Mouse (Mus musculus): Measurements from ENCODE around the gene Vill. TPM values are rescaled to one million over a fixed set of nuclear protein-coding genes. Genes with fewer than 3 reads are reported as not detected.

The Vill gene
- 1 to 10 TPM; 1.5 to 3.7 TPM for total RNA-seq (2021)

DNA sequence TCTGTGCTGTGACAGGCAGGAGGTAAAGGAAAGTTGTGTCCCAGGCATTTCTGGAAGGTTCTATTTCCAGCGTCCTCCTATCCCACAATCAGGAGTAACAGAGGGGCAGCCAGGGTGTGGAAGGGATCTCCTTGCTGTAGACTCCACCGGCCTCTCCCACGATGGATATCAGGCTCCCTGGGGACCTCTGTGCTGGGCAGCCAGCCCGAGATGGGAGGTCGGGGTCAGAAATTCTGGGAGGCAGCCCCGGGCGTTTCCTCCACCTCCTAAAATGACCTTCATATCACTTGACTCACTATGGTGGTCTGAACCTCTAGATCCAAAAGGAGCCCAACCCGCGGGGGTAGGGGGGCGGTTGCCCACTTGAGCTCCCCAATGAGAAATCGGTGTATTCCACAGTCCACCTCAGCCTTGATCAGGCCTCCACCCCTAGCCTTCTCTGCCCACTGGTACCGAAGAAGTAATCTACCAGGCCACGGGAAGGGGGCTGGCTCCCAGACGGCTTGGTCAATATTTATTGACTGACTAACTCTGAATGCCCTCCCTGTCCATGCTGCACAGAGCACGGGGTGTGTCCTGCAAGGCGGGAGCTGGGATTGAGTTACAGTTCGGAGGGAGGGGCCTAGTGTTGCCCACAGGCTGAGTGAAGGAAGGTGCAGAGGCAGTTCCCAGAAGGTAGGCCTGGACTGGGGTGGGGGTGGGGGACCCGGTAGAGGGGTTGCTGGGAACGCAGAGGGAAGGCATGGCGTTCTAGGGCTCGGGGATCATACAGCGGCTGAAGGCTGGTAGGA lies at the start of gene Vill:
Vill (plus strand) TSS at position 625 of the 791 bp plus-strand sequence.
- intact Hi-C loops (cut with DNase I) = no loop called here
- peak; percentile 36 to 40 for DNase-seq

DNA sequence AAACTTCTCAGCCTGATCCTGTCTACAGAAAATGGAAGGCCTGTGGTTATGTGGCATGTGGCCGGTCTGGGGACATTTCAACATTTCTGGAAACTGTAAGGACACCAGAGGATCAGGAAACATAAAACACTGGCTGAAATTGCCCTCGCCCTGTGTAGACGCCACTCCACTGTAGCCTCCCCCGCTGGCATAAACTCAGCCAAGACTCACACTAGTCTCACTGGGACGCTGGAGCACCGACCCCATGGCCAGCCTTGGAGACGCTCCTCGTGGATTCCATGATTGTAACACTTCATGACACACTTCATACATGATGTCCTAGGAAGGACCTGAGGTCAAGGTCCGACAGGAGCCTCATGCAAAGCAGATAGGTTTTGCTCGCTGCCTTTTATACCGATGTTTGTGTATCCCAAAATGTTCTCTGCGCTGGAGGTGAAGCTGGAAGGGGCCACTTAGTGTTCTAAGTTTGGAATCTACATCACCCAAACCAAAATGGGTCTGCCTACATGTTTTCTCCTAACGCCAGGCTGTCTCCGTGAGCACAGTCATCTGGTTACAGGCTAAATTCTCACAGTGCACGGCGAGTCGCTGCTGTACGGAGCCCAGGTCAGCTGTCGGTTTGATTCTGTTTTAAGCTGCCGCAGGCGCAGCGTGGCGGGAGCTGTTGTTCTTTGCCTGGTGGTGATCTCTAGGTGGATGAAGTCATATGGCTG lies 48.4 kb upstream of the Vill start:
- DNase-seq = no peak
- intact Hi-C loops (cut with DNase I) = loop anchor here (2.0 kb wide), 1 partner anchor 25 kb away; no protein-coding TSS in a partner anchor

GRCm38 (mm10) chr9:119004703-119005076 lies 47.9 kb upstream of the Vill start:
- no peak for DNase-seq
- intact Hi-C loops (cut with DNase I) = no loop called here

GRCm38 (mm10) chr9:119005303-119006029 lies 47.1 kb upstream of the Vill start:
- no peak for DNase-seq
- intact Hi-C loops (cut with DNase I) = no loop called here

DNA sequence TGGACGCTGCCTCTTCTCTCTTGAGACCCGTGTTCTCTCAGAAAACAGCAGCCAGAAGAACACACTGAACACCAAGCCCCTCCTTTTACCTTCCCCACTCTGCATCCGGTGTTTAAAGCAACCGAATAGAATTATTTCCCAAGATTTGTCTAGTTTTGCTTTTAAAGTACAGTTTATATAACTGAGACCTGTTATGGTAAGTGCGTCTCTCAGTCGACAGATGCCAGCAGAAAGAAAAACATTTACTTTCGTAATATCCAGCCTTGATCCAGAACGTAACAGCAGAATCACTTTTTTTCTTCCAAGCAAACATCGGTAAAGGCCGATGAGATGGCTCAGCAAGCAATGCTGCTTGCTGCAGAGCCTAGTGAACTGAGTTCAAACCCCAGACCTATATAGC lies 45.3 kb upstream of the Vill start:
- DNase-seq = no peak
- intact Hi-C loops (cut with DNase I) = no loop called here

- DNase-seq = no peak
- intact Hi-C loops (cut with DNase I) = no loop called here
Observed at GRCm38 (mm10) chr9:119008871-119009270, 43.7 kb upstream of the Vill start.

GRCm38 (mm10) chr9:119010156-119010710 lies 42.3 kb upstream of the Vill start:
- DNase-seq = no peak
- intact Hi-C loops (cut with DNase I) = no loop called here

DNA sequence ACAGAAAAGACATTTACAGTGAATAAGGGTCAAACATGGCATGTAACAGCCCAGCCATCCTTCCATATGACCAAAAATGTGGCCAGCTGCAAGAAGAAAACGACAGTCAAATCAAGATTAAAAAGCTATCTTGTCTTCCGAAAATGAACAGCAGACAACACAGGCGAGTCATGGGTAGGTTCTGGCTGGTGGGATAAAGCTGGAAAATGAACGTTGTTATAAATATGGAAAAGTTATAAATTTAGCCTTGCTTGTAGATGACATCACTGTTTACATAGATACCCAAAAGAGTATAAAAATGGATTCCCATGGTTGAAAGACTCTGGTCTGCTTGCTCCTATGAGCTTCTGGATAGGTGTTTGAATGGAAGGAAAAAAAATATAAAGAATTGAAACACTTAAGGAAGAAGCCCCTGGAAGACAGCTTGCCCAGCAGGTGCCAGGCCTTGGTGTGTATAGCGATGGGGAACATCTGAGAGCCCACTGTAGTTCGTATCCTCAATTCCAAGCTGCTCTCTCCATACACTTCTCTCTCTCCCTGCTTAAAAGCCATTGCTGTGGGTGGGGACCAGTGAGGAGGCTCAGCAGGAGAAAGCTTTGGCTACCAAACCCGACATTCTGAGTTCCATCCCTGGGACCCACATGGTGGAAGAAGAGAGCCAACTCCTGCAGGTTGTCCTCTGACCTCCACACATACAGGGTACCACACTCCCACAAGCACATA lies 35.6 kb upstream of the Vill start:
- no peak for DNase-seq
- intact Hi-C loops (cut with DNase I) = no loop called here

DNA sequence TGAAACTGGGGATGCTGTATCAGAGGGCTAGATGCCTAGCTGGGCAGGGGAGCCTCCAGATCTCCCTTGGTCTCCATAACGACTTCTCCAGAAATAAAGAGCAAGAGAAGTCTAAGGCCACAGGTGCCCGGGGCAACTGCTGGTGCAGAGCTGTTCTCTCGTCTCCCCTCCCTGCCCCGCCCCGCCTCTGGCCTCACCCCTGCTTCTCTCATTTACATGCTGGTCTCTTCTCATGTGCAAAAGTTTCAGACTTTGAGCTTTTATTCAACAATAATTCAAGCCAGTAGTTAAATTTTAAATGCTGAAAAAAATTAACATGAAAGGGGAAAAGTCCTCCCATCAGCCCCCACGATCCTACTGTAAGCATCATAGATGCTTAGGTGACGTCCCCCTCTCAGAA lies 30.8 kb upstream of the Vill start:
- no peak for DNase-seq
- intact Hi-C loops (cut with DNase I) = no loop called here

DNA sequence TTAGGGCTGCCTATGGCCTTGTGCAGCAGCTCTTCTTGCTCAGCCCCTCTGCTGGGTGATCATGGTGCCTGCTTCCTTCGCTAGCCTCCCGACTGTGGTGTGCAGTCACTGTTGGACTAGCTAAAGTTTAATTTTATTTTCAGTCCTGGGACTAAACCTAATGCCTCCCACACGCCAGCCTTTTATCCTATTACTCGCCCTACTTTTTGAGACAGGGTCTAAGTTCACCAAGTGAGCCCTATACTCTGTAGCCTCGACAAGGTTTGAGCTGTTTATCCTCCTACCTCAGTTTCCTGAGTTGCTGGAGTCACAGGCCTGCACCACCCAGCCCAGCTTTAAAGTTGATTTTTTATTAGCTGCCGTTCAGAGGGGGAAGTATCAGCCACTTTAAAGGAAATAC lies 27.3 kb upstream of the Vill start:
- no peak for DNase-seq
- intact Hi-C loops (cut with DNase I) = no loop called here

- no peak for DNase-seq
- intact Hi-C loops (cut with DNase I) = no loop called here
Observed at GRCm38 (mm10) chr9:119025832-119026331, 26.7 kb upstream of the Vill start.

DNA sequence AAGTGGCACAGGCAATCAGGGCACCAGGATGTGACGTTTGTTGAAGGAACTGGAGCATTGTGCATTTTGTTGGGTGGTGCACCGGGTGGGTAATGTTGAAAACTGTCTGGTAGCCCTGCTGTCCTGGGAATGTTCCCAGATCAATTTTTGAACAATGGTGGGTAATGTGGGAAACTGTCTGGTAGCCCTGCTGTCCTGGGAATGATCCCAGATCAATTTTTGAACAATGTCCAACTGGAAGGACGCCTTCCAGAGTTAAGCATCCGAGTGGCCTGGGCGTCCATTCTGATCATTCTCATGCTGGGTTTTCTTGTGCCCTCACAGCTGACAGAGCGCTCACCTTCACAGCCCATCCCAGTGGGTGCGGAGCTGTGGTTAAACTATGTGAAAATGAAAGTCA lies 25.2 kb upstream of the Vill start:
- intact Hi-C loops (cut with DNase I) = no loop called here
- DNase-seq = no peak

DNA sequence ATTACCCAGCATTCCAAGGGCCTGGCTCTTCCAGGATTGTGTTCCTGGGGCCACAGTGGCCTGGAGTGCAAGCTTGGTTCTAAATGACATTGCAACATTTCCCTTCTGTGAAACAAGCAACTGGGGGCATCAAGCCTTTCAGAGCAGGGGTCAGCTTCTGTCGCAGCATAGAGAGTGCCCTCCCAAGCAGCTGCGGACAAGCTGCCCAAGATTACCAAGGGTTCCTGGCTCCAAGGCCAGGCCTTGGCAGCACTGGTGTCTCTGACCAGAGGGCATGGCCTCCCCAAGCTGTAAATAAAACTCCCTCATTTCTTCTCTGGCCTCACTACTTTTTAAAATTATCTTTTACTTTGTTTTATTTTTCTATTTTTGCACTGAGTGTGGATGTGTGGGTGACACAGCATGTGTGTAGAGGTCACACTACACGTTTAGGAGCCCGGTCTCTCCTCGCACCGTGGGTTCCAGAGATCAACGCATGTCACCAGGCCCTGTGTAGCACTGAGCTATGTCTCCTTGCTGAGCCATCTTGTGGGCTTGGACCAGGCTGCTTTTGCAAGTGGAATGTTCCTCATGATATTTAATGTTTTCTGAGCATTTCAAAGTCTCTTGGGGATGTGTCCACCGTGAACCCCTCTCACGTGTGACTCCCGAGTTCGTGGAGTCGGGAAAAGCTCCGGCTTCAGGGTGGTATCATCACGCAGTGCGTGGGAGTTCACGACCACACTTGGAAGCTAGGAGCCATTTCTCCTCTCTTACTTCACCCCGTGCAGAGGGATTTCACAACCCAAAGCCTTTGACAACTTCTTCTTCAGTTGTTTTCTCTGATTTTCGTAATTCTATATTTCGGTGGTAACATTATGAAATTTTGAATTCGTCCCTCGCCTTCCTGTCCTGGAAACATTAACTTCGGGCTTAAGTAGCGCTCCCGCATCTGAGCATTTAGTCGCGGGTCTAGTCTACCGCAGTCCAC lies 24.1 kb upstream of the Vill start:
- intact Hi-C loops (cut with DNase I) = loop anchor here (1.0 to 2.0 kb wide), 2 partner anchors 26 to 108 kb away; no protein-coding TSS in a partner anchor
- no peak for DNase-seq

DNA sequence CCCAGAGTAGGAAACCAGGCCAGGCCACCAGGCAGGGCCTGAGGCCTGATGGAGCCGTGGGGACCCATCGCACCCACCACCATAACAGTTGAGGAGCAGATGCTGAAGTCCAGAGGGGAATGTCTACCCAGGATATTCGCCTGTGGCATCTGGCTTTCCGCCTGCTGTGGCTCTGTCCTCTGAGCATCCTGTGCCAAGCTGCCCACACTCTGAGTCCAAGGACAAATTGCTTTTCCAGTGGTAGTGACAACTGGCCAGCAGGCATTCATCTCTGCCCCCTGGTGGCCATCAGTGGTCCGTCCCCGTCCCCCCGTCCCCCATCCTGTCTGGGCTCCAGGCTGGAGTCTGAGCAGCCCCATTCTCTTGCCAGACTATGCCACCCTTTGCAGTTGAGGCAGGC lies 23.0 kb upstream of the Vill start:
- peak; percentile 78 to 81 for DNase-seq
- intact Hi-C loops (cut with DNase I) = loop anchor here (1.0 to 2.0 kb wide), 2 partner anchors 27 to 109 kb away; no protein-coding TSS in a partner anchor

DNA sequence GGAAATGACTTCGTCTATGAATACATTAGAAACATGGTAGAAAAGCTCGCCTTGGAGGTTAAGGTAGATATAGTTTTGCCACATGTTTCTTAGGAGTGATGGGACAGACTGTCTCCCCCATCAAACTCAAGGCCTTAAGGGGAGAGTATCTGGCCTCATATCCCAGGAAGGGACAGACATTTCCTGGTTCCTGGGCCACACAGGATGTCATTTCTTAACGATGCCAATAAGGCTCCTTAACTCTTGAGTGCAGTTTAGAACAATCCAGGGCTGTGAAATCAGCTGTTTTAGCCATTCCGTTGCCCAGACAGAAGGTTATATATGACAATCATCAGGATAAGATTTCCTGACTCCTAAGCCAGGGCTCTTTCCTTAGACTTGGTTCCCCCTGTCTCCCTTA lies 21.5 kb upstream of the Vill start:
- intact Hi-C loops (cut with DNase I) = no loop called here
- DNase-seq = no peak

GRCm38 (mm10) chr9:119031772-119032171 lies 20.8 kb upstream of the Vill start:
- intact Hi-C loops (cut with DNase I) = no loop called here
- DNase-seq = peak; percentile 72 to 77

DNA sequence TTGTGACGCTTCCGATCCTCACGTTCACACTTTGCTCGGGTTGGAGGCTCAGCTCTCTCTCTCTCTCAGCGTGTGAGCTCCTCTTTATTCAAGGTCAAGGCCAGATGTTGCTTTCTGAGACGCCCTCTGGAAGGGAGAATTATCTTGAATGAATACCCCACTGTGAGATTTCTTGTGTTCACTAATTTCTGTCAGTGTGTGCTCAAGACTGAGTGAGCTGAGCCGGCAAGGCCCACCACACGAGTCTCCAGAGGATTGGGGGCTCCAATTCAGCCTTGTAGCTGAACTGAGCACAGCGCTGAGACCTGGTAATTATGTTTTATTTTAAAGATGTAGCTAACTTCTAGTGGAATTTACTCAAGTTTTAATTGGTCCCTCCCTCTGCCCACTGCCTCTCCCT lies 20.0 kb upstream of the Vill start:
- no peak for DNase-seq
- intact Hi-C loops (cut with DNase I) = no loop called here

- no peak for DNase-seq
- intact Hi-C loops (cut with DNase I) = no loop called here
Observed at GRCm38 (mm10) chr9:119033111-119033921, 19.3 kb upstream of the Vill start.
